Mouse (Mus musculus) embryonic facial prominence, embryonic 12.5 days (tissue): ENCODE results near the gene Mrpl37. TPM values are rescaled to one million over a fixed set of nuclear protein-coding genes. Genes with fewer than 3 reads are reported as not detected.

Experiments
- ATAC-seq: fragments of 200-750 bp; cut with Nextera tagmentation; 2 replicates; pipeline ENCODE4 v1.8.0; 2017; ENCODE audit not compliant: insufficient number of reproducible peaks, insufficient read depth, low FRiP score, low TSS enrichment
- H3K27ac ChIP-seq: fragments of 300-500 bp; sonication (generic); 2 replicates; pipeline ENCODE4 v1.5.1; 2016; ENCODE audit warnings: mild to moderate bottlenecking
- H3K27me3 ChIP-seq: fragments of 300-500 bp; sonication (generic); 2 replicates; pipeline ENCODE4 v1.6.1; 2016; ENCODE audit warnings: mild to moderate bottlenecking, moderate library complexity
- H3K36me3 ChIP-seq: fragments of 300-500 bp; sonication (generic); 2 replicates; pipeline ENCODE4 v1.6.1; 2016; ENCODE audit warnings: mild to moderate bottlenecking
- H3K4me1 ChIP-seq: fragments of 300-500 bp; sonication (generic); 2 replicates; pipeline ENCODE4 v1.6.1; 2016
- H3K4me2 ChIP-seq: fragments of 300-500 bp; sonication (generic); replicated peaks from 2 replicates; pipeline ENCODE4 v1.6.1; 2016; ENCODE audit warnings: mild to moderate bottlenecking, moderate library complexity
- H3K4me3 ChIP-seq: fragments of 300-500 bp; sonication (generic); 2 replicates; pipeline ENCODE4 v1.5.1; 2016; ENCODE audit warnings: mild to moderate bottlenecking
- H3K9ac ChIP-seq: fragments of 300-500 bp; sonication (generic); 2 replicates; pipeline ENCODE4 v1.6.1; 2016; ENCODE audit warnings: mild to moderate bottlenecking, moderate library complexity
- H3K9me3 ChIP-seq: fragments of 300-500 bp; sonication (generic); 2 replicates; pipeline ENCODE4 v1.6.1; 2016; ENCODE audit warnings: mild to moderate bottlenecking, moderate library complexity
- WGBS: fragments of 180-500 bp; shearing (Covaris S2); methylation state at CpG from one replicate; pipeline ENCODE4 v1.1.7; 2016; 5-methylcytosine and 5-hydroxymethylcytosine counted together
- polyA plus RNA-seq: library from polyadenylated mRNA; unstranded; fragments of >200 nt; fragmentation: Nextera tagmentation; extraction: Ambion mirVana; gene quantifications from 2 replicates; pipeline ENCODE4 v1.2.1, GENCODE M21; 2016

Gene Mrpl37
- polyA plus RNA-seq, 1 experiment from 2014 or later = 96.9 TPM

DNA sequence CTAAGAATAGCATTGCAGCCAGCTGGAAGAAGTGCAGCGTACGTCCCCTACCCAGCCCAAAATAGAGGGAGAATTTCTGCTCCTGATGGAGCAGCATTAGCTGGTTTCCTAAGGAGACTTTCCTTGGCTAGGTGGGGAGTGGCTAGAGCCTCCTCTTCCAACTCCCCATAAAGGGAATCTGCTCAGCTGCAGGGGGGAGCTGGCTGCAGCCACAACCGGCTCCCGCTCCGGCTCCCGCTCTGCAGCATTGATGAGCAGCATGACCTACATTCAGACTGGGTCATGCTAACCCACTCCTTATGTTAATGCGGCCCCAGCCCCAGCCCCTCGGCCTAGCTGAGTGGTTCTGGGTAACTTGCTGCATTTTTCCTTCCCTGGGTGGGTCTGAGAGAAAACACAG, 27.4 kb downstream of the Mrpl37 start:
- Histone ChIP-seq H3K4me1 (no peaks in the 10 kb centered on the region), H3K9ac (no peak overlapping the region), H3K4me2 (no peak overlapping the region), H3K4me3 (no peak overlapping the region), H3K9me3 (no peaks in the 10 kb centered on the region), H3K27me3 (no peaks in the 10 kb centered on the region), H3K36me3 (peaks cover 94% of the 10 kb centered on the region), H3K27ac (no peak overlapping the region)
- 86% methylated on average over 8 of the region's 8 CpGs for WGBS
- ATAC-seq = no peak

DNA sequence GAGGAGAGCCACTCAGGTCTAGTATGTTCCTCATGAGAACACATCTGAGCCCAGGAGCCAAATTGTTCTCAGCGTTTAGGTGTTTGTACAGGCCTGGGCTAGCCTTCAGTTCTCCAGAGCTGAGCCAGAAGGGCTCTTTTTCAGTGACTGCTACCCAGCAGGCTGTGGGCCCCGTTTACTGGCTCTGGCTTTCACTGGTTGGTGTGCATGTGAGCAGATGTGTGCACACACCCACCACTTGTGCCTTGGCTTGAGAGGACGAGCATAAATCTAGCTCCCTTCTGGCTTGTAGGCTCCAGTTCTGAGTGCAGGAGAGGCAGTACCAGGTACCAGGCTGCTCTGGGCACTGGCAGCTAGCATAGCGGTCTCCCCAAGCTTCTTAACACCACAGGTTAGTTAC, 28.4 kb downstream of the Mrpl37 start:
- Histone ChIP-seq H3K27ac (no peak overlapping the region), H3K4me2 (no peak overlapping the region), H3K9me3 (no peaks in the 10 kb centered on the region), H3K4me1 (no peaks in the 10 kb centered on the region), H3K27me3 (no peaks in the 10 kb centered on the region), H3K36me3 (peaks cover 91% of the 10 kb centered on the region), H3K9ac (no peak overlapping the region), H3K4me3 (no peak overlapping the region)
- WGBS = 85% methylated on average over 4 of the region's 4 CpGs
- no peak for ATAC-seq

DNA sequence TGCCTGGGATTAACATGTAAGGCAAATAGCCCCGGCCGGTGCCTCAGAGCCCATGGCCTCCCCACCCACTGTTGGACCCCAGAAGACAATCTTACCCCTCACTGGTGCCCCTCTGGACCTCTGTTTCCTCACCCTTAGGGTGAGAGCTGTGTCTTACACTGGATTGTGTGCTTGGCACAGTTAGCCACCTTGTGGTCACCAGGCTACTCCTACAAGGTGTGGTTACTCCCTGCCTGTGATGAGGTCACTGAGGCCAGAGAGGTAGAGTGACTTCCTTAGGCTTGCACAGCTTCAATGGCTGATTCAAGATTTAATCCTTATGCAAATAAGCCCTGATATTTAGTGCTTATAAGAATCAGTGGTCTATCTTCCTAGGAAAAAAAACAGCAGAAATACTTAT, 29.7 kb downstream of the Mrpl37 start:
- H3K36me3 ChIP-seq = peaks cover 94% of the 10 kb centered on the region
- H3K27ac ChIP-seq = no peak overlapping the region
- 76% methylated on average over 2 of the region's 2 CpGs for WGBS
- no peaks in the 10 kb centered on the region for H3K4me1 ChIP-seq
- H3K9me3 ChIP-seq = no peaks in the 10 kb centered on the region
- ATAC-seq = no peak
- no peaks in the 10 kb centered on the region for H3K27me3 ChIP-seq
- no peak overlapping the region for H3K4me3 ChIP-seq
- no peak overlapping the region for H3K9ac ChIP-seq
- H3K4me2 ChIP-seq = no peak overlapping the region

DNA sequence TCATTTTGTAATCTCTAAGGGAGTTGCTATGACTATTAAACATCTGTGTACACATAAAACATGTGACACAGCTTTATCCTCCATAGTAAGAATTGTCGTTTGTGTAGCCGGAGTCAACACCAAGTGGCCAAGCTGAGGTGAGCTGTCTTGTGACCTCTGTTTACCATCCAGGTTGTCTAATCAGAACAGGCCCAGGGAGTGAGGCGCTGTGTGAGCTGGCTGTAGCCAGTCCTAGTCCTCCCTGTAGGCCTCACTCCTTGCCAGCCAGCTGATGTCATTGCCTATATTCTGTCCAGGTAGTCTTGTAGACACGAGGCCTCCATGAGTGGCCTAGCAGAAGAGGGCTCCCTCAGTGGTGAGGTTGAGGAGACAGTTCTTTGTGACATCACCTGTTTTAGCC, 31.0 kb downstream of the Mrpl37 start:
- WGBS = 92% methylated on average over 4 of the region's 4 CpGs
- H3K27me3 ChIP-seq = no peaks in the 10 kb centered on the region
- H3K36me3 ChIP-seq = peaks cover 94% of the 10 kb centered on the region
- no peaks in the 10 kb centered on the region for H3K9me3 ChIP-seq
- ATAC-seq = no peak
- H3K9ac ChIP-seq = no peak overlapping the region
- no peak overlapping the region for H3K4me2 ChIP-seq
- H3K27ac ChIP-seq = no peak overlapping the region
- H3K4me1 ChIP-seq = no peaks in the 10 kb centered on the region
- H3K4me3 ChIP-seq = no peak overlapping the region

- Histone ChIP-seq H3K27me3 (no peaks in the 10 kb centered on the region), H3K36me3 (peaks cover 54% of the 10 kb centered on the region), H3K4me3 (no peak overlapping the region), H3K9ac (no peak overlapping the region), H3K9me3 (no peaks in the 10 kb centered on the region), H3K4me1 (peaks cover 8% of the 10 kb centered on the region; the same call in 1 of the 2 replicates), H3K4me2 (no peak overlapping the region), H3K27ac (no peak overlapping the region)
- 58% methylated on average over 8 of the region's 8 CpGs for WGBS
- ATAC-seq = no peak
Observed at GRCm38 (mm10) chr4:107026451-107026850, 40.2 kb downstream of the Mrpl37 start.

DNA sequence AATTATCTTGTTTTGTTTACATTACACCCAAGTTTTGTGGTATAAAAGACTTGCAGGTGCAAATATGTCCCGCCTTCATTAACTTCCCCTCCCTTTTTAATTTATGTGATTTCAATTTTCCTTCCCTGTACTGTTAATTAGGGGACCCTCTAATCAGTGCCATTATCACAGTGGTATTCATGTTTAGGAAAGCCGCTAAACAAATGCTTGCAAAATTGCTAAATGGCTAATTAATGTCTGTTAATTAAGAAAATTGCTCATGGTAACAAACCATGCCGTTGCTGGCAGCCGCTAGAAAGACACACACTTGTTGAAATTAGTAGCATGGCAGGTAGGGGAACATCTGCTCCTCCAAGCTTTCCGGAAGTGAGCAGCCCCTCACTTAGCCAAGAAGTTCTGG, 41.3 kb downstream of the Mrpl37 start:
- 74% methylated on average over 5 of the region's 5 CpGs for WGBS
- Histone ChIP-seq H3K9me3 (no peaks in the 10 kb centered on the region), H3K4me1 (peaks cover 8% of the 10 kb centered on the region; the same call in 1 of the 2 replicates), H3K4me3 (no peak overlapping the region), H3K4me2 (no peak overlapping the region), H3K27ac (0 out of 2 replicates have a peak overlapping the region, but pooled peaks have one; percentile 4), H3K27me3 (no peaks in the 10 kb centered on the region), H3K9ac (no peak overlapping the region), H3K36me3 (peaks cover 43% of the 10 kb centered on the region)
- ATAC-seq = no peak

GRCm38 (mm10) chr4:107024899-107025298, 41.8 kb downstream of the Mrpl37 start:
- Histone ChIP-seq H3K9ac (no peak overlapping the region), H3K4me1 (peaks cover 10% of the 10 kb centered on the region; the same call in 1 of the 2 replicates), H3K36me3 (peaks cover 38% of the 10 kb centered on the region), H3K4me3 (no peak overlapping the region), H3K4me2 (no peak overlapping the region), H3K27ac (no peak overlapping the region), H3K27me3 (no peaks in the 10 kb centered on the region), H3K9me3 (no peaks in the 10 kb centered on the region)
- ATAC-seq = no peak
- 81% methylated on average over 7 of the region's 7 CpGs for WGBS

GRCm38 (mm10) chr4:107021464-107021863, 45.2 kb downstream of the Mrpl37 start:
- Histone ChIP-seq H3K27ac (no peak overlapping the region), H3K9ac (no peak overlapping the region)

DNA sequence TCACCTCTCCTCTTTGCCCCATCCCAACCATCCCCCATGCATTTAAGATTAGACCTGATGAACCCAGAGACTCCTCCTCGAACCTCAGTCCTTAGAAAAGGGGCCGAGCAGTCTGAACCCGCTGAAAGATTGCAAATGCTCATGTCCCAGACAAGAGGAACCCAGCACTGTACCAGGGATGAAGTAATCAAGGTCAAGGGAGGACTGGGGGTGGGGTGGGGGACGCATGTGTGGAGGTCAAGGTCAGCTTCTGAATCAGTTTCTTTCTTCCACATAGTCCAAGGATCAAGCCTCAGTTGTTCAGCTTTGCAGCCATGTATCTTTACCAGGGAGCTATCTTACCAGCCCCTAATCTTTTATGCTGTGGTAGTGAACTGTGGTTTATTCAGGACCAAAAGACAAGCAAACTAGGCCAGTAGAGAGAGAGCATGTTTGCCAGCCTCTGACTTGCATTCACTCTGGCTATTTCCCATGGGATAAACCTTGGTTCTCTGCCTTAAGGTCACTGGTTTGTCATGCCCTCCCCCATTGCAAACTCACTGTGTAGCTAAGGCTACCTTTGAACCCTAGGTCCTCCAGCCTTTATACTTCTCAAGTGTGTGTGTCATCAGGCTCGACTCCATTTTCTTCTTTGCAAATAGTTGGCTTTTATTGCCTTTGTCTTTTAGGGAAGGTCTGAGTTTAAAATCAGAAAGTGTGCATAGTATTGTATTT, 46.2 kb downstream of the Mrpl37 start:
- Histone ChIP-seq H3K4me2 (no peak overlapping the region), H3K27ac (no peak overlapping the region), H3K4me1 (peaks cover 47% of the 10 kb centered on the region), H3K4me3 (no peak overlapping the region), H3K36me3 (peaks cover 2% of the 10 kb centered on the region; the same call in 1 of the 2 replicates), H3K9ac (no peak overlapping the region), H3K27me3 (no peaks in the 10 kb centered on the region), H3K9me3 (no peaks in the 10 kb centered on the region)
- no peak for ATAC-seq
- WGBS = 70% methylated on average over 5 of the region's 5 CpGs

More at GRCm38 (mm10) chr4:107021464-107021863, 45.2 kb downstream of the Mrpl37 start:
- H3K4me3 ChIP-seq = no peak overlapping the region
- H3K27me3 ChIP-seq = no peaks in the 10 kb centered on the region
- H3K4me1 ChIP-seq = peaks cover 38% of the 10 kb centered on the region
- 67% methylated on average over 3 of the region's 3 CpGs for WGBS
- no peak for ATAC-seq
- H3K36me3 ChIP-seq = peaks cover 12% of the 10 kb centered on the region; the same call in 1 of the 2 replicates
- no peaks in the 10 kb centered on the region for H3K9me3 ChIP-seq
- no peak overlapping the region for H3K4me2 ChIP-seq

DNA sequence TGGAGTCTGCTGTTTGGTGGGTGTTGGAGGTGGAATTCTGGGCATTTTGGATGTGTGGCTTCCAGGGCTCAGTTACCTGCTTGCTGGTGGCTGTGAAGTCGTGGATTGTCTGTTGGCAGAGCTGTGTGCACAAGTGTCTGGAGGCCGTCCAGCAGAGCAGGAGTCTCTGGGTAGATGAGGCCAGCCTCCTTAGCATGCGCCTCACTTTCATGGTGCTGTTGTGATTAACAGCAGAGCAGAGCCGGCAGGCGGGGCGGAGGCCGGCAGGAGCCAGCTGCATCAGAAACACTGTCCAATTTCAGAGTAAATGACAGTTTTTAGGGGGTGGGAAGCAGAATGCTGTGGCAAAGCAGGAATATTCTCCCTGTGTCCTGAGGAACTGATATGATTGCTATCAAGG, 47.6 kb downstream of the Mrpl37 start:
- 56% methylated on average over 7 of the region's 7 CpGs for WGBS
- H3K9me3 ChIP-seq = no peaks in the 10 kb centered on the region
- no peak overlapping the region; the same call in 1 of the 2 replicates for H3K27ac ChIP-seq
- no peak overlapping the region for H3K4me3 ChIP-seq
- peaks cover 5% of the 10 kb centered on the region for H3K36me3 ChIP-seq
- H3K9ac ChIP-seq = no peak overlapping the region
- no peak for ATAC-seq
- H3K4me2 ChIP-seq = no peak overlapping the region
- no peaks in the 10 kb centered on the region for H3K27me3 ChIP-seq
- peaks cover 52% of the 10 kb centered on the region for H3K4me1 ChIP-seq

DNA sequence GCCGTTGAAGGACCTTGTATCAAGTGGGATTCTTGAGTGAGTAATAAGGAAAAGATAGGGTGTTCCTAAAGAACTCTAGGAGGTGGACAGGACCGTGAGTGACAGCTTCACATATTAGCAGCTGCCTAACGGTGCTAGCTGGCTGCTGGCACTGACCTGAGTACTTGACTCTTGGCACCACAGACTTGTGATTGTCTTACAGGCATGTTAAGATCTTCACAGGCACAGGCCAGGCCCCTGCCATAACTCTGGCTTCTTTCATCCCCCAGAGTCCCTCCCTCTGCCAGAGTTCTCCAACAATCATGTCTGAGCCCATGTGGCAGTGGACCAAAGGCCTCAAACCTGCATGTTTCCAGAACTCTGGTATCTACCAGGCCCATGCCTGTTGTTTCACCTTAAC, 48.1 kb downstream of the Mrpl37 start:
- WGBS = 77% methylated on average over 3 of the region's 3 CpGs
- Histone ChIP-seq H3K9ac (no peak overlapping the region), H3K4me3 (no peak overlapping the region), H3K27me3 (no peaks in the 10 kb centered on the region), H3K4me2 (no peak overlapping the region), H3K4me1 (peaks cover 56% of the 10 kb centered on the region), H3K27ac (no peak overlapping the region; the same call in 1 of the 2 replicates), H3K9me3 (no peaks in the 10 kb centered on the region), H3K36me3 (peaks cover 8% of the 10 kb centered on the region)
- ATAC-seq = no peak

- H3K27ac ChIP-seq = no peak overlapping the region
Observed at GRCm38 (mm10) chr4:107017257-107017656, 49.4 kb downstream of the Mrpl37 start.

More at GRCm38 (mm10) chr4:107017257-107017656, 49.4 kb downstream of the Mrpl37 start:
- Histone ChIP-seq H3K36me3 (peaks cover 8% of the 10 kb centered on the region), H3K9me3 (no peaks in the 10 kb centered on the region), H3K9ac (no peak overlapping the region), H3K4me2 (no peak overlapping the region), H3K4me1 (peaks cover 63% of the 10 kb centered on the region), H3K4me3 (no peak overlapping the region), H3K27me3 (no peaks in the 10 kb centered on the region)
- no peak for ATAC-seq
